Mouse (Mus musculus) hindbrain, embryonic 13.5 days (tissue): ENCODE data around the gene Olfr834. TPM values are rescaled to one million over a fixed set of nuclear protein-coding genes. Genes with fewer than 3 reads are reported as not detected.

ENCODE experiments used
- ATAC-seq: fragments of 200-750 bp; cut with Nextera tagmentation; 2 replicates; pipeline ENCODE4 v1.8.0; 2017; ENCODE audit warnings: moderate TSS enrichment; ENCODE audit not compliant: low FRiP score
- H3K27ac ChIP-seq: fragments of 300-500 bp; sonication (generic); 2 replicates; pipeline ENCODE4 v1.5.1; 2015; ENCODE audit warnings: inconsistent platforms, mild to moderate bottlenecking, moderate library complexity
- H3K27me3 ChIP-seq: fragments of 300-500 bp; sonication (generic); 2 replicates; pipeline ENCODE4 v1.6.1; 2015; ENCODE audit warnings: mild to moderate bottlenecking, inconsistent platforms
- H3K36me3 ChIP-seq: fragments of 300-500 bp; sonication (generic); 2 replicates; pipeline ENCODE4 v1.6.1; 2015; ENCODE audit warnings: mild to moderate bottlenecking, inconsistent platforms
- H3K4me1 ChIP-seq: fragments of 300-500 bp; sonication (generic); replicated peaks from 2 replicates; pipeline ENCODE4 v1.6.1; 2015; ENCODE audit warnings: inconsistent platforms
- H3K4me2 ChIP-seq: fragments of 300-500 bp; sonication (generic); 2 replicates; pipeline ENCODE4 v1.6.1; 2015; ENCODE audit warnings: inconsistent platforms, mild to moderate bottlenecking, moderate library complexity
- H3K4me3 ChIP-seq: fragments of 300-500 bp; sonication (generic); 2 replicates; pipeline ENCODE4 v1.5.1; 2015; ENCODE audit warnings: mild to moderate bottlenecking, inconsistent platforms
- H3K9ac ChIP-seq: fragments of 300-500 bp; sonication (generic); 2 replicates; pipeline ENCODE4 v1.6.1; 2015; ENCODE audit warnings: mild to moderate bottlenecking, inconsistent platforms
- H3K9me3 ChIP-seq: fragments of 300-500 bp; sonication (generic); 2 replicates; pipeline ENCODE4 v1.6.1; 2016; ENCODE audit warnings: inconsistent platforms
- WGBS: fragments of 180-500 bp; shearing (Covaris S2); methylation state at CpG from one replicate; pipeline ENCODE4 v1.1.7; 2015; 5-methylcytosine and 5-hydroxymethylcytosine counted together
- polyA plus RNA-seq: library from polyadenylated mRNA; unstranded; fragments of >200 nt; fragmentation: Nextera tagmentation; extraction: Ambion mirVana; gene quantifications from 2 replicates; pipeline ENCODE4 v1.2.1, GENCODE M21; 2015

Gene Olfr834
- not detected in 2 replicates for polyA plus RNA-seq

DNA sequence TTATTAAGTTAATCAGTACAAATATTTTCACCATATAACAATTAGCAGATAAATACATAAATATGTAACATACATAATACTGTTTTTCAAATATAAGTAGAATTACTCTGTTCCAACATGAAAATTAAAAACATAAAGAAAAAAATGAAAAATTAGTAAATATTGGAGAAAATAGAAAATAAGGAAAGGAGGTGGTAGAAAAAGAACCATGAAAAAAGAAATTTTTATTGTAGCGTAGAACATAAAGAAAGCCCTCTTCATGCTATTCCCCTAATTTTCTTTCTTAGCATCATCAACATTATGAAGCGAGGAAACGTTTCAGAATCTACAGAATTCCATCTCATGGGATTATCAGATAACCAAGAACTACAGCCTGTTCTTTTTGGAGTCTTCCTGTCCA lies at the start of gene Olfr834:
Olfr834 (plus strand) TSS at position 301 of the 400 bp plus-strand sequence.
- Histone ChIP-seq H3K9ac (no peak within 1 kb of the TSS), H3K4me3 (no peak within 1 kb of the TSS), H3K4me2 (no peak within 1 kb of the TSS), H3K9me3 (0 out of 2 replicates have a peak, but pooled peaks cover 4% of the 10 kb centered on the region), H3K4me1 (no peaks in the 10 kb centered on the region), H3K27ac (no peak within 1 kb of the TSS), H3K36me3 (no peaks in the 10 kb centered on the region), H3K27me3 (no peaks in the 10 kb centered on the region)
- 81% methylated on average over 3 of the region's 3 CpGs for WGBS
- ATAC-seq = no peak

DNA sequence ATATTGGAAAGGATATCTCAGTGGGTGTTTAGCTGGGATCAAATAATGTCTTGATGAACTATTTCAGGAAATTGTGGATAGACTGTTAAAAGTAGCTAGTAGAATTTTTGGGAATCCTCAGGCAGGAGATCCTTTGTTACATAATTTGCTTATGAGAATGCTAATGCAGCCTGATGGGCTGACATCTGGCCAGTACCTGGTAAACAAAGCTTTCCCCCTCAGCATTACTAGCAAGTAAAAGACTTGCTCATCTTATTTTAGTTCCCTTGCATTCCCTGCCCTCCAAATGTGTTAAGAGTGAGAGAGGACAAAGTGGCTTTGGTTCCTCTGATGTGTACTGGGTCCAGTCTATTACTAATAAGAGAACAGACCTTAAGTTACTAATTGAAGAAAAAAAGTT lies 25.8 kb upstream of the Olfr834 start:
- Histone ChIP-seq H3K27me3 (no peaks in the 10 kb centered on the region), H3K4me3 (no peak overlapping the region), H3K36me3 (no peaks in the 10 kb centered on the region), H3K9me3 (no peaks in the 10 kb centered on the region; the same call in 1 of the 2 replicates), H3K4me1 (no peaks in the 10 kb centered on the region), H3K9ac (no peak overlapping the region), H3K27ac (no peak overlapping the region), H3K4me2 (no peak overlapping the region)
- no peak for ATAC-seq

DNA sequence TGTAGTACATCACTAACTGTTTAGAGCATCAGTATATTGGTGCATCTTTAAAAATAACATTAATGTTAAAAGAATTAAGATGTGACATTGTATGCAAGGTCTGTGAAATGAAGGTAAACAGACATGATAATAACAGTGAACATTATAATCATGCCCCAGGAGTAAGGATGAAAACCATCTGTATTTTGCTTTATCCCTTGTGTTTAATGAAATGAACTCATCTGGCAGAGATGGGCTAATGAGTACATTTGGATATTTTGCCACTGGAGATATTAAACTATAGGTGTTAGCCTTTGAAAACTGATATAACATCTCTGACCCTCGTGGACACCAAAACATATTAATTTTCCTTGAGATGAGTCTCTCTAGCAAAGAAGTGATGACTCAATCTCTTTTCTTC lies 44.6 kb downstream of the Olfr834 start, which contains the start of gene Olfr835:
Olfr835 (plus strand) TSS at position 301 of the 400 bp plus-strand sequence.
- no peak within 1 kb of the TSS for H3K9ac ChIP-seq
- no peak within 1 kb of the TSS for H3K4me2 ChIP-seq
- H3K4me3 ChIP-seq = no peak within 1 kb of the TSS
- no peaks in the 10 kb centered on the region for H3K9me3 ChIP-seq
- no peak for ATAC-seq
- no peak within 1 kb of the TSS for H3K27ac ChIP-seq
- H3K27me3 ChIP-seq = no peaks in the 10 kb centered on the region
- no peaks in the 10 kb centered on the region for H3K36me3 ChIP-seq
- no peaks in the 10 kb centered on the region for H3K4me1 ChIP-seq
- WGBS = 69% methylated on average over 1 of the region's 1 CpGs

Other genes starting within 250 kb of the Olfr834 start
- not detected in 2 replicates for gene Olfr24, start 224.0 kb upstream of the Olfr834 start, polyA plus RNA-seq
- not detected in 2 replicates for gene Olfr828, start 168.5 kb upstream of the Olfr834 start, polyA plus RNA-seq
- not detected in 2 replicates for gene Olfr829, start 133.1 kb upstream of the Olfr834 start, polyA plus RNA-seq
- not detected in 2 replicates for gene Olfr830, start 113.3 kb upstream of the Olfr834 start, polyA plus RNA-seq
- gene Olfr832, start 50.9 kb upstream of the Olfr834 start, polyA plus RNA-seq = not detected in 2 replicates
- not detected in 2 replicates for gene Olfr835, start 44.7 kb downstream of the Olfr834 start, polyA plus RNA-seq
- not detected in 2 replicates for gene Olfr836, start 132.4 kb downstream of the Olfr834 start, polyA plus RNA-seq
- not detected in 2 replicates for gene Olfr837, start 148.3 kb downstream of the Olfr834 start, polyA plus RNA-seq
- gene Olfr839-ps1, start 189.3 kb downstream of the Olfr834 start, polyA plus RNA-seq = not detected in 2 replicates